ENCODE assay signal across 28 mouse cellular contexts in the genomic region with DNA sequence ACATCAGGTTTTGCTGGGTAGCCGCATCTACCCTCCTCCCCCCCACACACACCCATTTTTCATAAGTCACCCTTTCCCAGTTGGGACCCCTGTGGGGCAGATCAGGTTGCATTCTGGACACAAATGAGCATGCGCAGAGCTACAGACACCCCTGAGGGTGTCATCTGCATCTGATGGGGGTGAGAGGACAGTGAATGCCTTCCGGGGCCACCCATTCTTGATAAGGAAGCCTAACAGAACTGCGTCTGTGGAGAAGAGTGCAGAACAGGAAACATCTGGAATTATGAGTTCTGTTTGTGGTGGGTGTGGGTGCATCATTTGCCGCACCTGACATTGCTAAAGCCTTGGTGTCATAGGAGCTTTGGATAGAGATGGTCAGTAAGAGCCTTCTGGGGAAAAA. TPM values are rescaled to one million over a fixed set of nuclear protein-coding genes. Genes with fewer than 3 reads are reported as not detected.
A peak's percentile ranks its signal among the peaks of the same experiment; 100 is the strongest.
DNase-seq lines count a peak whose midpoint lies in the region; ATAC-seq lines count a peak whose summit lies in the region.
"Had no signal": no experiment of that assay in that cellular context is flagged by ENCODE, and none has a peak within 500 bp of the region (broad histone marks: within the 10 kb centered on the region; RNA-seq: fewer than 3 reads in every experiment).

No protein-coding gene starts in this region.

- no peaks in the 10 kb centered on the region for H3K36me3 ChIP-seq in liver, embryonic 13.5 days
- H3K36me3 ChIP-seq: embryonic facial prominence, embryonic 13.5 days; hindbrain, embryonic 10.5 days; kidney, embryonic 15.5 days; limb, embryonic 12.5 days; liver, embryonic 15.5 days; midbrain, embryonic 13.5 days; neural tube, embryonic 12.5 days had no signal

- H3K9ac ChIP-seq in liver, embryonic 13.5 days, result no peak overlapping the region
- H3K9ac ChIP-seq: embryonic facial prominence, embryonic 13.5 days; forebrain, embryonic 13.5 days; kidney, embryonic 15.5 days; limb, embryonic 12.5 days; liver, embryonic 15.5 days; midbrain, embryonic 13.5 days; neural tube, embryonic 12.5 days had no signal

- H3K9me3 ChIP-seq in liver, embryonic 13.5 days (replicated peaks), result no peaks in the 10 kb centered on the region
- H3K9me3 ChIP-seq: embryonic facial prominence, embryonic 13.5 days; forebrain, embryonic 13.5 days; hindbrain, embryonic 10.5 days; kidney, embryonic 15.5 days; limb, embryonic 12.5 days; liver, embryonic 15.5 days; midbrain, embryonic 13.5 days; neural tube, embryonic 12.5 days had no signal

- H3K4me2 ChIP-seq in liver, embryonic 13.5 days, result no peak overlapping the region
- H3K4me2 ChIP-seq: embryonic facial prominence, embryonic 13.5 days; forebrain, embryonic 13.5 days; heart, embryonic 11.5 days; kidney, embryonic 15.5 days; limb, embryonic 12.5 days; liver, embryonic 15.5 days; midbrain, embryonic 13.5 days; neural tube, embryonic 12.5 days had no signal

- DNase-seq in 416B (ENCODE audit: low read depth) (peak; percentile 19), MEL-GATA-1-ER (ENCODE audit: extremely low read depth, low read depth) (peak; percentile 65), adipocyte (ENCODE audit: low spot score) (no peak)
- DNase-seq in liver, embryonic 13.5 days, result no peak
- peak; percentile 59 for DNase-seq in thymus, postnatal 14 days
- no peak for DNase-seq in right cerebral cortex, adult 18-20 months
- no peak for DNase-seq in lung, postnatal 4 days
- DNase-seq: adrenal gland, adult 2 months; B cell, adult 2 months; cerebellum, adult 11-12 months; cerebellum, postnatal 25 days; embryo, embryonic 11 days; gastrocnemius, adult 2 months; heart, adult 11 months; kidney, adult 11 months; kidney, postnatal 36 days had no signal

- ATAC-seq in liver, embryonic 13.5 days (ENCODE audit: low read depth), result peak; percentile 48; the same call in 1 of the 2 replicates
- ATAC-seq: forebrain, embryonic 13.5 days; hindbrain, postnatal 0 days; midbrain, embryonic 13.5 days had no signal

- 18% methylated on average over 5 of the region's 5 CpGs for WGBS in liver, embryonic 13.5 days (ENCODE audit: insufficient replicate concordance)

- H3K27me3 ChIP-seq in liver, embryonic 13.5 days, result peaks cover 18% of the 10 kb centered on the region
- H3K27me3 ChIP-seq: limb, embryonic 12.5 days had no signal

- H3K4me1 ChIP-seq in liver, embryonic 13.5 days (replicated peaks), result peaks cover 18% of the 10 kb centered on the region

- H3K4me3 ChIP-seq in liver, embryonic 13.5 days (replicated peaks), result no peak overlapping the region
- H3K4me3 ChIP-seq: embryonic facial prominence, embryonic 13.5 days; erythroblast, embryonic 14.5 days; forebrain, embryonic 13.5 days; gastrocnemius, adult 2 months; hindbrain, embryonic 10.5 days; kidney, embryonic 15.5 days; limb, embryonic 12.5 days; liver, embryonic 15.5 days; midbrain, embryonic 13.5 days; neural tube, embryonic 12.5 days had no signal

- H3K27ac ChIP-seq in liver, embryonic 13.5 days, result no peak overlapping the region
- H3K27ac ChIP-seq: embryonic facial prominence, embryonic 13.5 days; forebrain, embryonic 13.5 days; gastrocnemius, adult 2 months; hindbrain, postnatal 0 days; kidney, embryonic 15.5 days; limb, embryonic 12.5 days; liver, embryonic 15.5 days; macrophage; midbrain, embryonic 13.5 days; neural tube, embryonic 12.5 days had no signal

RNA-seq across cellular contexts. Expression of a gene that starts 22.7 kb away (rescaled TPM):
- polyA plus RNA-seq in liver, embryonic 13.5 days (2015; fragmentation: Nextera tagmentation; extraction: Ambion mirVana), result 0.09 and 0.30 TPM in 2 replicates

RNA-seq across cellular contexts. Expression of a gene that starts 47.6 kb away (rescaled TPM):
- polyA plus RNA-seq in liver, embryonic 13.5 days (2015; fragmentation: Nextera tagmentation; extraction: Ambion mirVana), result 334 and 344 TPM in 2 replicates

Comparison
In these comparisons a context has a peak if more than half of its experiments do, and no peak if none do; other contexts are left out.
1. DNase-seq: peak in 416B (single experiment), MEL-GATA-1-ER (single experiment) and thymus, postnatal 14 days (single experiment); none in liver, embryonic 13.5 days (single experiment), right cerebral cortex, adult 18-20 months (single experiment), lung, postnatal 4 days (0 of 2) and adipocyte (single experiment).